8 mouse cellular contexts compared by ENCODE assay signal in the genomic region with DNA sequence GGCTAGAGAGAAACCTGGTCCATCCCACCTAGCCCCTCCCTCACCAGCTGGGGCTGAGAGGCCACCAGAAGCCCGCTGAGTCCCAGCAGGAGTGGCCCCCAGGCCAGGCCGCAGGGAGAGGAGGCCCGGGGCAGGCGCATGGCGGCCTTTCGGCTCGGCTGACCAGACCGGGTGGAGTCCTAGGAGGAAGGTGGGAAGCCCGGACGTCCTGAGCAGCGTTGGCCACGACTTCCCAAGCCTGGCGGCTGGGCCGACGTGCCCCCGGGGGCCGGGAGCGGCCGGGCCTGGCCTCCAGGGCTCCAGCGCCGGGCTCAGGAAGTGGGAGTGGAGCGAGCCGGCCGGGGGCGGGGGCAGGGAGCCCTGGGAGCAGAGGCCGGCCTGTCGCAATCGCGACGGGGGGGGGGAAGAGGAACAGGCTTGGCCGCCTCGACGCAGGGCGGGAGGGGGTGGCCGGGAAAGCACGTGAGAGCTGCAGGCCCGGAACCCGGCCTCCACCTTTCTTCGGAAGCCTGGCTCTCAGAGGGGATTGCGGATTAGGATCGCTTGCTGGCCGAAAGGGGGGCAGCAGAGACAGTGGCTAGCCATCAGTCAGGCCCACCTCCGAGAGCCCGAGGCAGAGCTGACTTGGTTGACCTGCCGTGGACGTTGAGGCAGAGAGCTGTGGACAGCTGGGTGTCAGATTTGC. TPM values are rescaled to one million over a fixed set of nuclear protein-coding genes. Genes with fewer than 3 reads are reported as not detected.
DNase-seq lines count a peak whose midpoint lies in the region; ATAC-seq and TF ChIP-seq lines count a peak whose summit lies in the region.

Ltbr (minus strand) TSS at position 340 of the 685 bp plus-strand sequence.

- no peak for TF ChIP-seq CTCF in embryonic fibroblast, embryonic 13.5 days (IDR thresholded peaks at IDR 0.05; ENCODE audit: borderline replicate concordance, insufficient read depth, low read length)
- TF ChIP-seq CTCF in kidney, postnatal 0 days (IDR thresholded peaks at IDR 0.05; ENCODE audit: low read depth): no peak
- no peak for TF ChIP-seq CTCF in lung, adult 2 months (IDR thresholded peaks at IDR 0.05; ENCODE audit: insufficient read depth, low read length)

- ATAC-seq in heart, embryonic 13.5 days (ENCODE audit: extremely low read depth, insufficient number of reproducible peaks, low FRiP score, low TSS enrichment): peak; percentile 62; the same call in 1 of the 2 replicates
- ATAC-seq in kidney, postnatal 0 days (replicated peaks; ENCODE audit: low FRiP score, low read depth): peak; percentile 94
- ATAC-seq in neural tube, embryonic 14.5 days (ENCODE audit: low read depth): peak; percentile 63

- H3K9ac ChIP-seq in heart, embryonic 13.5 days: peak within 1 kb of the TSS; percentile 96
- H3K9ac ChIP-seq in kidney, postnatal 0 days (ENCODE audit: low read depth, low read length): peak within 1 kb of the TSS; percentile 92
- H3K9ac ChIP-seq in neural tube, embryonic 14.5 days (replicated peaks; ENCODE audit: low read depth, low read length): peak within 1 kb of the TSS; percentile 64

- no peaks in the 10 kb centered on the region for H3K9me3 ChIP-seq in heart, embryonic 13.5 days
- H3K9me3 ChIP-seq in kidney, postnatal 0 days (replicated peaks; ENCODE audit: low read length): no peaks in the 10 kb centered on the region
- H3K9me3 ChIP-seq in neural tube, embryonic 14.5 days (ENCODE audit: control insufficient read depth, low read length): no peaks in the 10 kb centered on the region

- peak within 1 kb of the TSS; percentile 90 for H3K4me2 ChIP-seq in heart, embryonic 13.5 days
- peak within 1 kb of the TSS; percentile 84 for H3K4me2 ChIP-seq in kidney, postnatal 0 days (ENCODE audit: low read length)
- H3K4me2 ChIP-seq in neural tube, embryonic 14.5 days (ENCODE audit: low read depth, low read length): peak within 1 kb of the TSS; percentile 56

- peak within 1 kb of the TSS; percentile 62 for H3K27ac ChIP-seq in embryonic fibroblast, embryonic 13.5 days (ENCODE audit: insufficient read depth, low read length)
- peak within 1 kb of the TSS; percentile 78 for H3K27ac ChIP-seq in heart, embryonic 13.5 days (replicated peaks)
- H3K27ac ChIP-seq in kidney, postnatal 0 days: peak within 1 kb of the TSS; percentile 89
- no peak within 1 kb of the TSS for H3K27ac ChIP-seq in neural tube, embryonic 14.5 days (ENCODE audit: low read depth, low read length)

- peak; percentile 30 to 31 for DNase-seq in B cell, adult 2 months
- peak; percentile 80 to 84 for DNase-seq in adrenal gland, postnatal 4 days (ENCODE audit: low spot score in 2 of 2)
- DNase-seq in kidney, postnatal 0 days (ENCODE audit: low spot score): peak; percentile 94
- DNase-seq in lung, adult 2 months: peak; percentile 85
- peak; percentile 89 for DNase-seq in testis, postnatal 10 days (ENCODE audit: low spot score)

- H3K36me3 ChIP-seq in heart, embryonic 13.5 days: peaks cover 31% of the 10 kb centered on the region
- H3K36me3 ChIP-seq in kidney, postnatal 0 days (ENCODE audit: insufficient read depth, low read length): peaks cover 12% of the 10 kb centered on the region
- H3K36me3 ChIP-seq in neural tube, embryonic 14.5 days (ENCODE audit: control insufficient read depth, insufficient read depth, low read length): no peaks in the 10 kb centered on the region

- TF ChIP-seq POLR2A in embryonic fibroblast, embryonic 13.5 days (IDR thresholded peaks at IDR 0.05; ENCODE audit: low read depth, low read length): peak; percentile 74
- peak; percentile 71 for TF ChIP-seq POLR2A in lung, adult 2 months (IDR thresholded peaks at IDR 0.05; ENCODE audit: borderline replicate concordance, extremely low read depth, low read depth, low read length)

- H3K4me1 ChIP-seq in embryonic fibroblast, embryonic 13.5 days (ENCODE audit: control insufficient read depth, insufficient read depth, low read length): no peaks in the 10 kb centered on the region
- peaks cover 46% of the 10 kb centered on the region for H3K4me1 ChIP-seq in heart, embryonic 13.5 days
- H3K4me1 ChIP-seq in kidney, postnatal 0 days (replicated peaks; ENCODE audit: insufficient read depth, low read length): peaks cover 21% of the 10 kb centered on the region; the same call in 1 of the 2 replicates
- peaks cover 16% of the 10 kb centered on the region for H3K4me1 ChIP-seq in lung, adult 2 months (ENCODE audit: control insufficient read depth, insufficient read depth, low read length)
- H3K4me1 ChIP-seq in neural tube, embryonic 14.5 days (ENCODE audit: control insufficient read depth, insufficient read depth, low read length): peaks cover 6% of the 10 kb centered on the region; the same call in 1 of the 2 replicates

- under 1% methylated on average over 40 of the region's 46 CpGs for WGBS in heart, embryonic 13.5 days
- under 1% methylated on average over 45 of the region's 46 CpGs for WGBS in kidney, postnatal 0 days
- WGBS in lung, adult 2 months: 2% methylated on average over 45 of the region's 46 CpGs
- WGBS in neural tube, embryonic 14.5 days: 3% methylated on average over 32 of the region's 46 CpGs

- H3K4me3 ChIP-seq in embryonic fibroblast, embryonic 13.5 days (ENCODE audit: insufficient read depth, low read length): peak within 1 kb of the TSS; percentile 62
- peak within 1 kb of the TSS; percentile 71 for H3K4me3 ChIP-seq in heart, embryonic 13.5 days
- H3K4me3 ChIP-seq in kidney, postnatal 0 days (replicated peaks; ENCODE audit: low read depth, low read length): peak within 1 kb of the TSS; percentile 62
- H3K4me3 ChIP-seq in lung, adult 2 months (replicated peaks; ENCODE audit: extremely low read depth, low read depth, low read length): peak within 1 kb of the TSS; percentile 72
- peak within 1 kb of the TSS; percentile 29 for H3K4me3 ChIP-seq in neural tube, embryonic 14.5 days (ENCODE audit: low read depth, low read length)

- 0 out of 2 replicates have a peak, but pooled peaks cover 4% of the 10 kb centered on the region for H3K27me3 ChIP-seq in heart, embryonic 13.5 days (replicated peaks)
- no peaks in the 10 kb centered on the region for H3K27me3 ChIP-seq in kidney, postnatal 0 days (ENCODE audit: insufficient read depth, low read length)
- no peaks in the 10 kb centered on the region for H3K27me3 ChIP-seq in neural tube, embryonic 14.5 days (ENCODE audit: control insufficient read depth, insufficient read depth, low read length)

RNA-seq across cellular contexts. Expression of gene Ltbr, which starts in this region (rescaled TPM):
- 10 to 100 TPM; 88.9 to 89.8 TPM for total RNA-seq in adrenal gland, postnatal 4 days (2021)
- polyA plus RNA-seq in embryonic fibroblast, embryonic 13.5 days (2011; ENCODE audit: insufficient read length, low read depth, missing spikeins): 67.1 and 77.6 TPM in 2 replicates
- polyA plus RNA-seq in heart, embryonic 13.5 days (2015; fragmentation: Nextera tagmentation; extraction: Ambion mirVana): 42.9 and 43.5 TPM in 2 replicates
- 69.8 and 71.6 TPM in 2 replicates for polyA plus RNA-seq in kidney, postnatal 0 days (2015; fragmentation: Nextera tagmentation; extraction: Ambion mirVana)
- 107 and 116 TPM in 2 replicates for polyA plus RNA-seq in lung, adult 2 months (2012; rRNA removed)
- polyA plus RNA-seq in neural tube, embryonic 14.5 days (2014; fragmentation: Nextera tagmentation; extraction: Ambion mirVana): 11.0 and 14.8 TPM in 2 replicates

Comparison
In these comparisons a context has a peak if more than half of its experiments do, and no peak if none do; other contexts are left out.
1. DNase-seq: peak in every context shown above with its lines; median percentile 94 in kidney, postnatal 0 days; 89 in testis, postnatal 10 days; 85 in lung, adult 2 months; 82 in adrenal gland, postnatal 4 days; 30 in B cell, adult 2 months.